Mouse (Mus musculus) brain, embryonic 18.5 days (tissue): ENCODE measurements around the gene Rnf7.

Source experiments
- DNase-seq: peaks from one replicate; pipeline ENCODE4 v3.0.0-alpha.2; 2012; ENCODE audit warnings: low read depth, low spot score

Rnf7 gene

GRCm38 (mm10) chr9:96470266-96470974 lies 8.1 kb downstream of the Rnf7 start:
- DNase-seq = no peak

GRCm38 (mm10) chr9:96469556-96470265 lies 8.8 kb downstream of the Rnf7 start:
- DNase-seq = no peak

GRCm38 (mm10) chr9:96463708-96464107 lies 14.8 kb downstream of the Rnf7 start:
- DNase-seq = no peak

GRCm38 (mm10) chr9:96461607-96462006 lies 16.9 kb downstream of the Rnf7 start:
- no peak for DNase-seq

- DNase-seq = no peak
These were observed 18.2 kb downstream of the Rnf7 start for GRCm38 (mm10) chr9:96460117-96460865.

GRCm38 (mm10) chr9:96455618-96456017 lies 22.9 kb downstream of the Rnf7 start:
- no peak for DNase-seq

GRCm38 (mm10) chr9:96452956-96453355 lies 25.5 kb downstream of the Rnf7 start:
- DNase-seq = no peak

GRCm38 (mm10) chr9:96450900-96451720 lies 27.4 kb downstream of the Rnf7 start:
- DNase-seq = no peak

GRCm38 (mm10) chr9:96449514-96449913 lies 29.0 kb downstream of the Rnf7 start:
- no peak for DNase-seq

GRCm38 (mm10) chr9:96445351-96445750 lies 33.1 kb downstream of the Rnf7 start:
- no peak for DNase-seq

GRCm38 (mm10) chr9:96442081-96442480 lies 36.4 kb downstream of the Rnf7 start:
- DNase-seq = no peak

GRCm38 (mm10) chr9:96438334-96438871 lies 40.1 kb downstream of the Rnf7 start:
- no peak for DNase-seq

- DNase-seq = no peak
These were observed 40.6 kb downstream of the Rnf7 start for GRCm38 (mm10) chr9:96437805-96438333.

GRCm38 (mm10) chr9:96436901-96437804 lies 41.3 kb downstream of the Rnf7 start:
- no peak for DNase-seq

- no peak for DNase-seq
These were observed 45.9 kb downstream of the Rnf7 start for GRCm38 (mm10) chr9:96432575-96432974.

- no peak for DNase-seq
These were observed 47.4 kb downstream of the Rnf7 start for GRCm38 (mm10) chr9:96431081-96431480.

GRCm38 (mm10) chr9:96428336-96429046 lies 50.0 kb downstream of the Rnf7 start:
- peak; percentile 76 for DNase-seq

- no peak for DNase-seq
These were observed 54.4 kb downstream of the Rnf7 start for GRCm38 (mm10) chr9:96424027-96424426.
